Mouse (Mus musculus) hindbrain, embryonic 13.5 days (tissue): ENCODE results near the gene Crtc2. TPM values are rescaled to one million over a fixed set of nuclear protein-coding genes. Genes with fewer than 3 reads are reported as not detected.
"Not testable (repeated sequence)": the region's sequence is repeated elsewhere in the genome, so short reads cannot be mapped to it uniquely, and the experiment has no call there.

Source experiments
- ATAC-seq: fragments of 200-750 bp; cut with Nextera tagmentation; 2 replicates; pipeline ENCODE4 v1.8.0; 2017; ENCODE audit warnings: moderate TSS enrichment; ENCODE audit not compliant: low FRiP score
- H3K27ac ChIP-seq: fragments of 300-500 bp; sonication (generic); 2 replicates; pipeline ENCODE4 v1.5.1; 2015; ENCODE audit warnings: inconsistent platforms, mild to moderate bottlenecking, moderate library complexity
- H3K27me3 ChIP-seq: fragments of 300-500 bp; sonication (generic); 2 replicates; pipeline ENCODE4 v1.6.1; 2015; ENCODE audit warnings: mild to moderate bottlenecking, inconsistent platforms
- H3K36me3 ChIP-seq: fragments of 300-500 bp; sonication (generic); 2 replicates; pipeline ENCODE4 v1.6.1; 2015; ENCODE audit warnings: mild to moderate bottlenecking, inconsistent platforms
- H3K4me1 ChIP-seq: fragments of 300-500 bp; sonication (generic); replicated peaks from 2 replicates; pipeline ENCODE4 v1.6.1; 2015; ENCODE audit warnings: inconsistent platforms
- H3K4me2 ChIP-seq: fragments of 300-500 bp; sonication (generic); 2 replicates; pipeline ENCODE4 v1.6.1; 2015; ENCODE audit warnings: inconsistent platforms, mild to moderate bottlenecking, moderate library complexity
- H3K4me3 ChIP-seq: fragments of 300-500 bp; sonication (generic); 2 replicates; pipeline ENCODE4 v1.5.1; 2015; ENCODE audit warnings: mild to moderate bottlenecking, inconsistent platforms
- H3K9ac ChIP-seq: fragments of 300-500 bp; sonication (generic); 2 replicates; pipeline ENCODE4 v1.6.1; 2015; ENCODE audit warnings: mild to moderate bottlenecking, inconsistent platforms
- H3K9me3 ChIP-seq: fragments of 300-500 bp; sonication (generic); 2 replicates; pipeline ENCODE4 v1.6.1; 2016; ENCODE audit warnings: inconsistent platforms
- WGBS: fragments of 180-500 bp; shearing (Covaris S2); methylation state at CpG from one replicate; pipeline ENCODE4 v1.1.7; 2015; 5-methylcytosine and 5-hydroxymethylcytosine counted together
- polyA plus RNA-seq: library from polyadenylated mRNA; unstranded; fragments of >200 nt; fragmentation: Nextera tagmentation; extraction: Ambion mirVana; gene quantifications from 2 replicates; pipeline ENCODE4 v1.2.1, GENCODE M21; 2015

Crtc2 gene
- polyA plus RNA-seq, 1 experiment from 2014 or later = 19.8 TPM

- WGBS = under 1% methylated on average over 42 of the region's 44 CpGs
- Histone ChIP-seq H3K9me3 (no peaks in the 10 kb centered on the region), H3K27me3 (no peaks in the 10 kb centered on the region), H3K4me1 (peaks cover 32% of the 10 kb centered on the region), H3K36me3 (peaks cover 14% of the 10 kb centered on the region), H3K9ac (peak within 1 kb of the TSS; percentile 83), H3K27ac (peak within 1 kb of the TSS; percentile 94), H3K4me3 (peak within 1 kb of the TSS; percentile 65), H3K4me2 (peak within 1 kb of the TSS; percentile 89)
- ATAC-seq = peak; percentile 94
Observed at GRCm38 (mm10) chr3:90247960-90248745, 5.8 kb upstream of the Crtc2 start, which contains the start of gene Slc39a1. TSS of gene Slc39a1 (plus strand) at chr3:90248172.

- Histone ChIP-seq H3K4me1 (peaks cover 31% of the 10 kb centered on the region), H3K9me3 (no peaks in the 10 kb centered on the region), H3K4me2 (peak overlapping the region; percentile 89), H3K36me3 (peaks cover 14% of the 10 kb centered on the region), H3K27ac (peak overlapping the region; percentile 94), H3K27me3 (no peaks in the 10 kb centered on the region), H3K9ac (peak overlapping the region; percentile 83), H3K4me3 (peak overlapping the region; percentile 65)
- ATAC-seq = no peak
- WGBS = 8% methylated on average over 10 of the region's 10 CpGs
Observed at GRCm38 (mm10) chr3:90248746-90249100, 5.2 kb upstream of the Crtc2 start.

GRCm38 (mm10) chr3:90250791-90251190, 3.2 kb upstream of the Crtc2 start:
- H3K9me3 ChIP-seq = no peaks in the 10 kb centered on the region
- peaks cover 42% of the 10 kb centered on the region for H3K4me1 ChIP-seq
- WGBS = 89% methylated on average over 6 of the region's 6 CpGs
- H3K9ac ChIP-seq = no peak overlapping the region
- no peak for ATAC-seq
- H3K27me3 ChIP-seq = no peaks in the 10 kb centered on the region
- H3K36me3 ChIP-seq = peaks cover 14% of the 10 kb centered on the region
- no peak overlapping the region for H3K4me2 ChIP-seq
- H3K27ac ChIP-seq = no peak overlapping the region
- no peak overlapping the region for H3K4me3 ChIP-seq

- Histone ChIP-seq H3K36me3 (peaks cover 15% of the 10 kb centered on the region), H3K4me1 (peaks cover 52% of the 10 kb centered on the region)
- not testable (repeated sequence) for ATAC-seq, H3K27me3 ChIP-seq, H3K9me3 ChIP-seq, H3K27ac ChIP-seq, H3K9ac ChIP-seq, H3K4me2 ChIP-seq, H3K4me3 ChIP-seq
- 98% methylated on average over 9 of the region's 12 CpGs for WGBS
Observed at GRCm38 (mm10) chr3:90251731-90252226, 2.2 kb upstream of the Crtc2 start.

- H3K27ac ChIP-seq, H3K4me2 ChIP-seq, H3K4me3 ChIP-seq, H3K9me3 ChIP-seq, H3K27me3 ChIP-seq, ATAC-seq, H3K9ac ChIP-seq: not testable (repeated sequence)
- WGBS = 100% methylated on average over 2 of the region's 2 CpGs
- Histone ChIP-seq H3K36me3 (peaks cover 24% of the 10 kb centered on the region), H3K4me1 (peaks cover 53% of the 10 kb centered on the region)
Observed at GRCm38 (mm10) chr3:90252659-90253058, 1.3 kb upstream of the Crtc2 start.

- not testable (repeated sequence) for H3K27ac ChIP-seq, H3K27me3 ChIP-seq, H3K9ac ChIP-seq, H3K9me3 ChIP-seq
- WGBS = 68% methylated on average over 1 of the region's 1 CpGs
- H3K4me3 ChIP-seq = peak overlapping the region; percentile 91; the same call in 1 of the 2 replicates
- peaks cover 29% of the 10 kb centered on the region for H3K36me3 ChIP-seq
- peak; percentile 2; the same call in 1 of the 2 replicates for ATAC-seq
- peak overlapping the region; percentile 78 for H3K4me2 ChIP-seq
- peaks cover 52% of the 10 kb centered on the region for H3K4me1 ChIP-seq
Observed at GRCm38 (mm10) chr3:90253174-90253573, 789 bp upstream of the Crtc2 start.

GRCm38 (mm10) chr3:90254419-90255193, 643 bp downstream of the Crtc2 start:
- Histone ChIP-seq H3K9ac (peak overlapping the region; percentile 96), H3K9me3 (no peaks in the 10 kb centered on the region), H3K4me2 (peak overlapping the region; percentile 78), H3K27ac (peak overlapping the region; percentile 91), H3K4me1 (peaks cover 39% of the 10 kb centered on the region), H3K36me3 (peaks cover 44% of the 10 kb centered on the region), H3K4me3 (peak overlapping the region; percentile 91), H3K27me3 (no peaks in the 10 kb centered on the region)
- WGBS = under 1% methylated on average over 41 of the region's 41 CpGs
- peak; percentile 71 for ATAC-seq

GRCm38 (mm10) chr3:90255194-90255565, 1.2 kb downstream of the Crtc2 start:
- Histone ChIP-seq H3K4me2 (peak overlapping the region; percentile 78), H3K27ac (peak overlapping the region; percentile 91), H3K27me3 (no peaks in the 10 kb centered on the region), H3K4me1 (peaks cover 38% of the 10 kb centered on the region), H3K9ac (peak overlapping the region; percentile 96), H3K9me3 (no peaks in the 10 kb centered on the region), H3K4me3 (peak overlapping the region; percentile 91), H3K36me3 (peaks cover 49% of the 10 kb centered on the region)
- 23% methylated on average over 2 of the region's 2 CpGs for WGBS
- no peak for ATAC-seq

- WGBS = 95% methylated on average over 14 of the region's 14 CpGs
- ATAC-seq = no peak
- Histone ChIP-seq H3K36me3 (peaks cover 52% of the 10 kb centered on the region), H3K4me1 (peaks cover 34% of the 10 kb centered on the region), H3K27me3 (no peaks in the 10 kb centered on the region), H3K9me3 (no peaks in the 10 kb centered on the region), H3K4me3 (no peak overlapping the region), H3K27ac (no peak overlapping the region), H3K9ac (no peak overlapping the region; the same call in 1 of the 2 replicates), H3K4me2 (peak overlapping the region; percentile 78)
Observed at GRCm38 (mm10) chr3:90255784-90256353, 1.9 kb downstream of the Crtc2 start.

- WGBS = 92% methylated on average over 19 of the region's 19 CpGs
- H3K4me3 ChIP-seq = no peak overlapping the region
- H3K27ac ChIP-seq = no peak overlapping the region
- H3K9me3 ChIP-seq = no peaks in the 10 kb centered on the region
- peaks cover 53% of the 10 kb centered on the region for H3K36me3 ChIP-seq
- H3K4me1 ChIP-seq = peaks cover 29% of the 10 kb centered on the region
- no peak overlapping the region for H3K4me2 ChIP-seq
- no peaks in the 10 kb centered on the region for H3K27me3 ChIP-seq
- no peak for ATAC-seq
- H3K9ac ChIP-seq = no peak overlapping the region
Observed at GRCm38 (mm10) chr3:90256731-90257530, 3.0 kb downstream of the Crtc2 start.

- WGBS = 93% methylated on average over 4 of the region's 4 CpGs
Observed at GRCm38 (mm10) chr3:90258521-90258920, 4.6 kb downstream of the Crtc2 start.

More at GRCm38 (mm10) chr3:90258521-90258920, 4.6 kb downstream of the Crtc2 start:
- Histone ChIP-seq H3K9me3 (no peaks in the 10 kb centered on the region), H3K9ac (no peak overlapping the region), H3K4me1 (peaks cover 25% of the 10 kb centered on the region), H3K36me3 (peaks cover 69% of the 10 kb centered on the region), H3K4me2 (no peak overlapping the region), H3K27ac (no peak overlapping the region), H3K4me3 (no peak overlapping the region), H3K27me3 (no peaks in the 10 kb centered on the region)
- ATAC-seq = no peak
